Mouse (Mus musculus) liver, embryonic 14.5 days (tissue): Measurements from ENCODE around the gene Tulp1. TPM values are rescaled to one million over a fixed set of nuclear protein-coding genes. Genes with fewer than 3 reads are reported as not detected.
"Not testable (repeated sequence)": the region's sequence is repeated elsewhere in the genome, so short reads cannot be mapped to it uniquely, and the experiment has no call there.

ENCODE experiments used
- ATAC-seq: fragments of 200-750 bp; cut with Nextera tagmentation; 2 replicates; pipeline ENCODE4 v1.8.0; 2017; ENCODE audit warnings: moderate number of reproducible peaks, mild to moderate bottlenecking, moderate library complexity; ENCODE audit not compliant: insufficient read depth
- DNase-seq, 3 experiments: peaks; one replicate each; pipeline ENCODE4 v3.0.0-alpha.2; 2012 to 2013; ENCODE audit warnings: low read depth in 3 of 3, low spot score in 3 of 3
- H3K27ac ChIP-seq: fragments of 300-500 bp; sonication (generic); 2 replicates; pipeline ENCODE4 v1.5.1; 2014; ENCODE audit warnings: moderate library complexity, mild to moderate bottlenecking, control low read depth, inconsistent platforms
- H3K27me3 ChIP-seq: fragments of 300-500 bp; sonication (generic); 2 replicates; pipeline ENCODE4 v1.6.1; 2014; ENCODE audit warnings: mild to moderate bottlenecking, low read length, moderate library complexity; ENCODE audit not compliant: control insufficient read depth, insufficient read depth
- H3K36me3 ChIP-seq: fragments of 300-500 bp; sonication (generic); replicated peaks from 2 replicates; pipeline ENCODE4 v1.6.1; 2014; ENCODE audit warnings: low read depth; ENCODE audit not compliant: control insufficient read depth, insufficient read depth
- H3K4me1 ChIP-seq, 2 experiments: fragments of 200-500 bp in 1 of 2; fragments of 300-500 bp in 1 of 2; sonication (generic) in 1 of 2; replicated peaks; 2 replicates each; pipeline ENCODE4 v1.6.1; 2012 to 2014; ENCODE audit warnings: antibody characterized with exemption in 1 of 2, inconsistent platforms in 1 of 2, low read length in 1 of 2; ENCODE audit not compliant: control insufficient read depth in 2 of 2, insufficient read depth in 2 of 2
- H3K4me2 ChIP-seq: fragments of 300-500 bp; sonication (generic); 2 replicates; pipeline ENCODE4 v1.6.1; 2014; ENCODE audit warnings: low read depth, mild to moderate bottlenecking, control low read depth, moderate library complexity
- H3K4me3 ChIP-seq, 2 experiments: fragments of 200-500 bp in 1 of 2; fragments of 300-500 bp in 1 of 2; sonication (generic) in 1 of 2; 2 replicates each; pipeline ENCODE4 v1.5.1; 2012 to 2014; ENCODE audit warnings: low read depth in 2 of 2, low read length in 2 of 2, mild to moderate bottlenecking in 2 of 2, control low read depth in 1 of 2, inconsistent platforms in 1 of 2, moderate library complexity in 1 of 2; ENCODE audit not compliant: insufficient read depth in 1 of 2
- H3K9ac ChIP-seq: fragments of 300-500 bp; sonication (generic); replicated peaks from 2 replicates; pipeline ENCODE4 v1.6.1; 2014; ENCODE audit warnings: mild to moderate bottlenecking, control low read depth, moderate library complexity
- H3K9me3 ChIP-seq: fragments of 300-500 bp; sonication (generic); 2 replicates; pipeline ENCODE4 v1.6.1; 2016; ENCODE audit warnings: low read length, mixed read lengths; ENCODE audit not compliant: control insufficient read depth
- CTCF ChIP-seq: IDR thresholded peaks from 2 replicates; pipeline ENCODE4 v1.5.1; 2016; ENCODE audit warnings: antibody characterized with exemption, low read depth, control low read depth
- EP300 ChIP-seq: IDR thresholded peaks from 2 replicates; pipeline ENCODE4 v1.6.1; 2016; ENCODE audit warnings: antibody characterized with exemption, low read depth
- WGBS: fragments of 180-500 bp; shearing (Covaris S2); extraction: QIAGEN DNeasy Blood & Tissue Kit; methylation state at CpG from one replicate; pipeline ENCODE4 v1.1.7; 2014; ENCODE audit not compliant: insufficient replicate concordance; 5-methylcytosine and 5-hydroxymethylcytosine counted together
- polyA plus RNA-seq, 2 experiments: library from polyadenylated mRNA; depleted of rRNA in 1 of 2; stranded (reverse) in 1 of 2; unstranded in 1 of 2; fragments of >200 nt; fragmentation: Nextera tagmentation in 1 of 2; extraction: Ambion mirVana in 1 of 2; gene quantifications; 2 replicates each; pipeline versions ENCODE4 v1.2.1 to v1.2.3; 2012 to 2014

Gene Tulp1
- polyA plus RNA-seq, 2 experiments: 0.26 to 0.28 TPM

DNA sequence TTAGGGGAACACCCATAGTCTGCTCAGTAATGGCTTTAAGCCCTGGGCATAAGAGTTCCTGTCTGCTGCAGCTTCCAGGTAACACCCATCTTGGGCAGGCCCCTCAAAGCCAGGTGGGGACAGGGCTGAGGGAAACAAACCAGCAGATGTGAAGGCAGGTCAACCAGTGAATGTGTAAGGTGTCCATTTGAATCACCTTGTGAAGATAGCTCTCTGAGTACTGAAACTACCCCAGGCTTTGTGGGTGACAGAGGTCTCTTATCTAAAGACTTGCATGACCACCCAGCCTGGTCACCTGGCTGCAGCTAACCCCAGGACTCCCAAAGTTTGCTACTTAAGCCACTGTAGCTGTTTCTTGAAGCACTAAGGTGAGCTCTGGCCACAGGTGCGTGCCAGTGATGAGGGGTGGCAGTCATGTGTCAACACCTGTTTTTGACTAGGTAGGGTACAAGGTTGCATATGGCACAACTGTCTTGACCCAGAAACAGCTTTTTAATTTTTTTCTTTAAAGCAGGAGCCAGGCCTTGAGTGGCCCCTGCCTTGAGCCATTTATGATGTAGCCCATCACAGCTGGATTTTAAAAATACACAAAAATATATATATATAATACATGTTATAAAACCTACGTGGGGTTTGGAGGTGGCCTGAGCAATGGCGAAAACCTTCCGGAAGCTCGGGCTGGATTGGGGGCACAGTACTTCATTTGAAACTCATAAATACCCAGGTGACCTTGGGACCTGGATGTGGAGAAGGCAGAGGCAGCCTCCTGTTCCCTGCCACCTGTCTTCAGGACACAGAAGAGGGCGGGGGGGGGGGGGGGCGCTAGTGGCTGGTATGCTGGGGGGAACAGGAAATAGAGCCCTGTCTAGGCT, 33.5 kb downstream of the Tulp1 start:
- Histone ChIP-seq H3K9me3 (no peaks in the 10 kb centered on the region), H3K4me1 (peaks cover 4 to 16% of the 10 kb centered on the region in 2 experiments), H3K9ac (no peak overlapping the region), H3K27ac (no peak overlapping the region; the same call in 1 of the 2 replicates), H3K4me2 (no peak overlapping the region), H3K36me3 (peaks cover 23% of the 10 kb centered on the region), H3K27me3 (no peaks in the 10 kb centered on the region), H3K4me3 (no peak overlapping the region)
- 19% methylated on average over 7 of the region's 7 CpGs for WGBS
- ATAC-seq: no peak
- no peak for TF ChIP-seq EP300
- no peak for TF ChIP-seq CTCF
- no peak for DNase-seq

DNA sequence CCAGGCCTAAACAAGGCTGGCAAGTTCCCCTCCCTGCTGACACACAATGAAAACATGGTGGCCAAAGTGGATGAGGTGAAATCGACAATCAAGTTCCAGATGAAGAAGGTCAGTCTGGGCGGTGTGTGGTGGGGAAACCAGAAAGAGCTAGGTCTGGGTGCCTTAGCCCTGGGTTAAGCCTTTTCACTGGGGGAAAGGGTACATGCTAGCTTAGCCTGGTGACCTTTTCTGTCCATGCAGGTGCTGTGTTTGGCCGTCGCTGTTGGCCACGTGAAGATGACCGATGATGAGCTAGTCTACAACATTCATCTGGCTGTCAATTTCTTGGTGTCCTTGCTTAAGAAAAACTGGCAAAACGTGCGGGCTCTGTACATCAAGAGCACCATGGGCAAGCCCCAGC, 34.4 kb downstream of the Tulp1 start:
- peaks cover 4 to 16% of the 10 kb centered on the region in 2 experiments for H3K4me1 ChIP-seq
- peaks cover 23% of the 10 kb centered on the region for H3K36me3 ChIP-seq
- DNase-seq, H3K27ac ChIP-seq, ATAC-seq, H3K9me3 ChIP-seq, H3K27me3 ChIP-seq: not testable (repeated sequence)
- H3K4me2 ChIP-seq: peak overlapping the region; percentile 85
- H3K4me3 ChIP-seq: peak overlapping the region in 1 of 2 experiments; percentile 29; a peak in 2 of 4 replicates
- H3K9ac ChIP-seq: peak overlapping the region; percentile 23; the same call in 1 of the 2 replicates
- WGBS: 60% methylated on average over 7 of the region's 8 CpGs

DNA sequence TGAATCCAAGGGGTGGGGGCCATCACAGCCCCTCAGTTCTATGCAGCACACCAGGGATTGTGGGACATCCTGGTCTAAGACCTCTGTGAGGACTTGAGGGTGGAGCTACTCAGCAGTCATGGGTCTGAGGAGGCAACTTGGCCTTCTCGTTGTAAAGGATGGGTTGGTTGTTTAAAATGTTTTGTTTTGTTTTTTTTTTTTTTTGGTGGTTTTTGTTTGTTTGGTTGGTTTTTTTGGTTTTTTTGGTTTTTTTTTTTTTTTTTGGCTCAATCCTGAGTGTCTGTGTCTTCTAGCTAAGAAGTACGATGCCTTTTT, 34.8 kb downstream of the Tulp1 start:
- Histone ChIP-seq H3K4me1 (peaks cover 4 to 16% of the 10 kb centered on the region in 2 experiments), H3K27me3 (no peaks in the 10 kb centered on the region), H3K4me3 (peak overlapping the region; percentile 71), H3K9me3 (no peaks in the 10 kb centered on the region), H3K36me3 (peaks cover 23% of the 10 kb centered on the region), H3K27ac (peak overlapping the region; percentile 58), H3K9ac (peak overlapping the region; percentile 84), H3K4me2 (peak overlapping the region; percentile 85)
- DNase-seq: no peak
- TF ChIP-seq CTCF (no peak), EP300 (no peak)
- 26% methylated on average over 2 of the region's 2 CpGs for WGBS
- no peak for ATAC-seq

DNA sequence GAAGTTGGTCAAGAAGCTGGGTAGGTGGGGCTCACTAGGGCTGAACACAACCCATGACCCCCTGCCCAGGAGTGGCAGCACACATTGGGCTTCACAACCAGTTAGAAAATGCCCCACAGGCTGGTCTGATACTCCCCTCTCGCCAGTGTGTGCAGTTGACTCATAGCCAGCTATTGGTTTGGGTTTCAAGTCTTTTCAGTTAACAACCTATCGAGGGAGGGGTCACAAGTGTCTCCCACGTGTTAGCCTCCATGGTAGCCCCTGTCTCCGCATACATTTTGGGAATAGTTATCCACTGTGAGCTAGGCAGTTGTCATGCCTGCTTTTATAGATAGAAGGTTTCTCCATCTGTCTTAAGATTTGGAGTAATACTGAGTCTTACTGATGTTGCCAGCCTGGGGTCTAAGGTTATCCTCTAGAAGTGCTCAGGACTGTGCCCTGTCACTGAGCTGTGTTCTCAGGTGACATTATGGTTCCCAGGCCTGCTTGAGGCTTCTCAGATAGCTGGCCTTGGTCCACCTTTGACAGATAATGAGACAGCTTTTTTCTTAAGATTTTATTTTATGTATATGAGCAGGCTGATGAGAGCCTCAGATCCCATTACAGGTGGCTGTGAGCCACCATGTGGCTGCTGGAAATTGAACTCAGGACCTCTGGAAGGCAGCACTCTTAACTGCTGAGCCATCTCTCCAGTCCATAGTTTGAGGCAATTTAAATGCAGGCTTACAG, 35.4 kb downstream of the Tulp1 start:
- Histone ChIP-seq H3K9me3 (no peaks in the 10 kb centered on the region), H3K36me3 (peaks cover 23% of the 10 kb centered on the region), H3K9ac (peak overlapping the region; percentile 84), H3K4me3 (peak overlapping the region; percentile 71), H3K4me2 (peak overlapping the region; percentile 85), H3K4me1 (peaks cover 4 to 16% of the 10 kb centered on the region in 2 experiments), H3K27me3 (no peaks in the 10 kb centered on the region), H3K27ac (peak overlapping the region; percentile 58)
- DNase-seq (no peak), ATAC-seq (no peak)
- 5% methylated on average over 4 of the region's 4 CpGs for WGBS
- TF ChIP-seq CTCF: no peak
- no peak for TF ChIP-seq EP300

DNA sequence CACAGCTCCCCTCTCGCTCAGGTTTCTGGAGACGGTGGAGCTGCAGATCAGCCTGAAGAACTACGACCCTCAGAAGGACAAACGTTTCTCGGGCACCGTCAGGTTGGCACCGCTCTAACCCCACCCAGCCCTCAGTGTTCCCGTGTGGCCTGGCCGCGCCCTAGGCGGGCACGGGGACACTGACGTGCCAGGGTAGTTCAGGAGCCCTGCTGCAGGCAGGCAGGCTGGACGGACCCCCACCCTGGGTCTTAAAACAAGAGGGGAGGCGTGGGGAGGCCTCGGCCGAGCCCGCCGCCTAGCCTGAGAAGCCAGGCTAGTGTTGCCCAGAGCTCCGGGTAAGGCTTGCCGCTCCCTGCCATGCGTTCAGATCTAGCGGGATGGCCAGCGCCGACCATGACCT, 36.1 kb downstream of the Tulp1 start:
- Histone ChIP-seq H3K4me3 (peak overlapping the region; percentile 71), H3K27me3 (no peaks in the 10 kb centered on the region), H3K4me1 (peaks cover 4 to 16% of the 10 kb centered on the region in 2 experiments), H3K9me3 (no peaks in the 10 kb centered on the region; the same call in 1 of the 2 replicates), H3K27ac (peak overlapping the region; percentile 58), H3K4me2 (peak overlapping the region; percentile 85), H3K9ac (peak overlapping the region; percentile 84), H3K36me3 (peaks cover 23% of the 10 kb centered on the region)
- DNase-seq (no peak), ATAC-seq (peak; percentile 32; the same call in 1 of the 2 replicates)
- under 1% methylated on average over 25 of the region's 25 CpGs for WGBS
- TF ChIP-seq CTCF (no peak), EP300 (no peak)
